Mouse (Mus musculus): ENCODE measurements around the gene Spint2. TPM values are rescaled to one million over a fixed set of nuclear protein-coding genes. Genes with fewer than 3 reads are reported as not detected.

The Spint2 gene
- polyA plus RNA-seq, 1 experiment = 146 TPM

- Histone ChIP-seq H3K27ac (ENCODE audit: control insufficient read depth, insufficient read depth, low read depth, low read length) (peak overlapping the region; percentile 66), H3K4me3 (ENCODE audit: control insufficient read depth, low read depth, low read length) (no peak overlapping the region), H3K4me1 (ENCODE audit: control insufficient read depth, insufficient read depth, low read length) (peaks cover 23% of the 10 kb centered on the region), H3K36me3 (ENCODE audit: control insufficient read depth, insufficient read depth, low read length) (no peaks in the 10 kb centered on the region), H3K27me3 (ENCODE audit: control insufficient read depth, insufficient read depth, low read length) (no peaks in the 10 kb centered on the region)
- TF ChIP-seq POLR2A (IDR thresholded peaks at IDR 0.05; ENCODE audit: control insufficient read depth, low read depth, low read length) (no peak), CTCF (IDR thresholded peaks at IDR 0.05; ENCODE audit: control insufficient read depth, insufficient read depth, insufficient replicate concordance, low read depth, low read length) (no peak)
Measured at GRCm38 (mm10) chr7:29292458-29293098, 10.9 kb upstream of the Spint2 start.

GRCm38 (mm10) chr7:29291616-29292457 lies 10.1 kb upstream of the Spint2 start:
- no peak overlapping the region for H3K4me3 ChIP-seq (ENCODE audit: control insufficient read depth, low read depth, low read length)
- H3K4me1 ChIP-seq (ENCODE audit: control insufficient read depth, insufficient read depth, low read length) = peaks cover 21% of the 10 kb centered on the region
- no peaks in the 10 kb centered on the region for H3K27me3 ChIP-seq (ENCODE audit: control insufficient read depth, insufficient read depth, low read length)
- H3K36me3 ChIP-seq (ENCODE audit: control insufficient read depth, insufficient read depth, low read length) = no peaks in the 10 kb centered on the region
- TF ChIP-seq POLR2A (IDR thresholded peaks at IDR 0.05; ENCODE audit: control insufficient read depth, low read depth, low read length) (no peak), CTCF (IDR thresholded peaks at IDR 0.05; ENCODE audit: control insufficient read depth, insufficient read depth, insufficient replicate concordance, low read depth, low read length) (no peak)
- peak overlapping the region; percentile 32 for H3K27ac ChIP-seq (ENCODE audit: control insufficient read depth, insufficient read depth, low read depth, low read length)

GRCm38 (mm10) chr7:29290691-29291485 lies 9.2 kb upstream of the Spint2 start:
- H3K4me1 ChIP-seq (ENCODE audit: control insufficient read depth, insufficient read depth, low read length) = peaks cover 16% of the 10 kb centered on the region
- H3K27ac ChIP-seq (ENCODE audit: control insufficient read depth, insufficient read depth, low read depth, low read length) = peak overlapping the region; percentile 47
- no peaks in the 10 kb centered on the region for H3K36me3 ChIP-seq (ENCODE audit: control insufficient read depth, insufficient read depth, low read length)
- TF ChIP-seq CTCF (IDR thresholded peaks at IDR 0.05; ENCODE audit: control insufficient read depth, insufficient read depth, insufficient replicate concordance, low read depth, low read length) = no peak
- no peak for TF ChIP-seq POLR2A (IDR thresholded peaks at IDR 0.05; ENCODE audit: control insufficient read depth, low read depth, low read length)
- no peak overlapping the region for H3K4me3 ChIP-seq (ENCODE audit: control insufficient read depth, low read depth, low read length)
- H3K27me3 ChIP-seq (ENCODE audit: control insufficient read depth, insufficient read depth, low read length) = no peaks in the 10 kb centered on the region

GRCm38 (mm10) chr7:29289856-29290255 lies 8.1 kb upstream of the Spint2 start:
- Histone ChIP-seq H3K4me3 (ENCODE audit: control insufficient read depth, low read depth, low read length) (peak overlapping the region; percentile 67), H3K27ac (ENCODE audit: control insufficient read depth, insufficient read depth, low read depth, low read length) (peak overlapping the region; percentile 50), H3K4me1 (ENCODE audit: control insufficient read depth, insufficient read depth, low read length) (peaks cover 14% of the 10 kb centered on the region), H3K27me3 (ENCODE audit: control insufficient read depth, insufficient read depth, low read length) (no peaks in the 10 kb centered on the region), H3K36me3 (ENCODE audit: control insufficient read depth, insufficient read depth, low read length) (no peaks in the 10 kb centered on the region)
- TF ChIP-seq POLR2A (IDR thresholded peaks at IDR 0.05; ENCODE audit: control insufficient read depth, low read depth, low read length) = no peak
- TF ChIP-seq CTCF (IDR thresholded peaks at IDR 0.05; ENCODE audit: control insufficient read depth, insufficient read depth, insufficient replicate concordance, low read depth, low read length) = no peak

- Histone ChIP-seq H3K27ac (ENCODE audit: control insufficient read depth, insufficient read depth, low read depth, low read length) (peak within 1 kb of the TSS; percentile 50), H3K27me3 (ENCODE audit: control insufficient read depth, insufficient read depth, low read length) (no peaks in the 10 kb centered on the region), H3K36me3 (ENCODE audit: control insufficient read depth, insufficient read depth, low read length) (no peaks in the 10 kb centered on the region), H3K4me3 (ENCODE audit: control insufficient read depth, low read depth, low read length) (peak within 1 kb of the TSS; percentile 67), H3K4me1 (ENCODE audit: control insufficient read depth, insufficient read depth, low read length) (peaks cover 14% of the 10 kb centered on the region)
- TF ChIP-seq CTCF (IDR thresholded peaks at IDR 0.05; ENCODE audit: control insufficient read depth, insufficient read depth, insufficient replicate concordance, low read depth, low read length) = peak; percentile 82
- peak; percentile 61 for TF ChIP-seq POLR2A (IDR thresholded peaks at IDR 0.05; ENCODE audit: control insufficient read depth, low read depth, low read length)
Measured at GRCm38 (mm10) chr7:29288942-29289638, 7.4 kb upstream of the Spint2 start, which contains the start of gene Ppp1r14a. Ppp1r14a (plus strand) TSS chr7:29289308.

GRCm38 (mm10) chr7:29288079-29288478 lies 6.4 kb upstream of the Spint2 start:
- Histone ChIP-seq H3K4me3 (ENCODE audit: control insufficient read depth, low read depth, low read length) (peak overlapping the region; percentile 67), H3K36me3 (ENCODE audit: control insufficient read depth, insufficient read depth, low read length) (no peaks in the 10 kb centered on the region), H3K27me3 (ENCODE audit: control insufficient read depth, insufficient read depth, low read length) (no peaks in the 10 kb centered on the region), H3K4me1 (ENCODE audit: control insufficient read depth, insufficient read depth, low read length) (peaks cover 14% of the 10 kb centered on the region), H3K27ac (ENCODE audit: control insufficient read depth, insufficient read depth, low read depth, low read length) (peak overlapping the region; percentile 64)
- TF ChIP-seq POLR2A (IDR thresholded peaks at IDR 0.05; ENCODE audit: control insufficient read depth, low read depth, low read length) = 0 out of 2 replicates have a peak, but pooled peaks have one; percentile 19
- no peak for TF ChIP-seq CTCF (IDR thresholded peaks at IDR 0.05; ENCODE audit: control insufficient read depth, insufficient read depth, insufficient replicate concordance, low read depth, low read length)

Data from testis, adult 2 months (tissue).